Mouse (Mus musculus): ENCODE measurements around the gene Uggt1. TPM values are rescaled to one million over a fixed set of nuclear protein-coding genes. Genes with fewer than 3 reads are reported as not detected.
A peak's percentile ranks its signal among the peaks of the same experiment; 100 is the strongest.

Uggt1 gene
- polyA plus RNA-seq, 1 experiment from 2014 or later, result 15.8 TPM

- no peak for ATAC-seq
- Histone ChIP-seq H3K36me3 (replicated peaks; ENCODE audit: insufficient read depth, low read length) (peaks cover 60% of the 10 kb centered on the region), H3K4me1 (ENCODE audit: insufficient read depth) (peaks cover 83% of the 10 kb centered on the region)
These were observed 150.8 kb downstream of the Uggt1 start for GRCm38 (mm10) chr1:36093741-36094140.

GRCm38 (mm10) chr1:36091246-36091645, 153.3 kb downstream of the Uggt1 start:
- Histone ChIP-seq H3K36me3 (replicated peaks; ENCODE audit: insufficient read depth, low read length) (peaks cover 63% of the 10 kb centered on the region), H3K4me2 (ENCODE audit: low read depth, low read length) (peak overlapping the region; percentile 52), H3K4me1 (ENCODE audit: insufficient read depth) (peaks cover 92% of the 10 kb centered on the region), H3K27me3 (ENCODE audit: insufficient read depth, low read length) (no peaks in the 10 kb centered on the region), H3K9ac (replicated peaks) (peak overlapping the region; percentile 59), H3K4me3 (ENCODE audit: low read depth, low read length) (no peak overlapping the region; the same call in 1 of the 2 replicates), H3K9me3 (ENCODE audit: low read length) (no peaks in the 10 kb centered on the region), H3K27ac (ENCODE audit: low read depth) (peak overlapping the region; percentile 83)
- DNase-seq, result peak; percentile 73
- WGBS (ENCODE audit: insufficient replicate concordance), result 56% methylated on average over 6 of the region's 6 CpGs
- TF ChIP-seq EP300 (IDR thresholded peaks at IDR 0.05; ENCODE audit: low read depth) (peak; percentile 100), CTCF (IDR thresholded peaks at IDR 0.05; ENCODE audit: low read depth) (no peak)
- peak; percentile 85 for ATAC-seq

More at GRCm38 (mm10) chr1:36093741-36094140, 150.8 kb downstream of the Uggt1 start:
- H3K4me3 ChIP-seq (ENCODE audit: low read depth, low read length), result no peak overlapping the region
- no peaks in the 10 kb centered on the region for H3K27me3 ChIP-seq (ENCODE audit: insufficient read depth, low read length)
- no peak for DNase-seq
- 0 out of 2 replicates have a peak overlapping the region, but pooled peaks have one; percentile 93 for H3K27ac ChIP-seq (ENCODE audit: low read depth)
- H3K9ac ChIP-seq (replicated peaks), result no peak overlapping the region
- WGBS (ENCODE audit: insufficient replicate concordance), result 91% methylated on average over 8 of the region's 8 CpGs
- no peak overlapping the region for H3K4me2 ChIP-seq (ENCODE audit: low read depth, low read length)
- TF ChIP-seq EP300 (IDR thresholded peaks at IDR 0.05; ENCODE audit: low read depth), result no peak
- H3K9me3 ChIP-seq (ENCODE audit: low read length), result no peaks in the 10 kb centered on the region

- H3K36me3 ChIP-seq (replicated peaks; ENCODE audit: insufficient read depth, low read length), result peaks cover 66% of the 10 kb centered on the region
- H3K9me3 ChIP-seq (ENCODE audit: low read length), result no peaks in the 10 kb centered on the region
- peak overlapping the region; percentile 59 for H3K9ac ChIP-seq (replicated peaks)
- H3K4me3 ChIP-seq (ENCODE audit: low read depth, low read length), result no peak overlapping the region; the same call in 1 of the 2 replicates
- WGBS (ENCODE audit: insufficient replicate concordance), result 66% methylated on average over 4 of the region's 4 CpGs
- H3K27ac ChIP-seq (ENCODE audit: low read depth), result peak overlapping the region; percentile 83
- TF ChIP-seq EP300 (IDR thresholded peaks at IDR 0.05; ENCODE audit: low read depth) (no peak), CTCF (IDR thresholded peaks at IDR 0.05; ENCODE audit: low read depth) (peak; percentile 13; the same call in 1 of the 2 replicates)
- DNase-seq, result peak; percentile 56
- H3K4me1 ChIP-seq (ENCODE audit: insufficient read depth), result peaks cover 86% of the 10 kb centered on the region
- H3K27me3 ChIP-seq (ENCODE audit: insufficient read depth, low read length), result no peaks in the 10 kb centered on the region
- peak overlapping the region; percentile 52 for H3K4me2 ChIP-seq (ENCODE audit: low read depth, low read length)
- peak; percentile 56 for ATAC-seq
These were observed 153.8 kb downstream of the Uggt1 start for GRCm38 (mm10) chr1:36090722-36091110.

Small RNAs within 50 kb of the gene (microRNA-seq; reads per million reads assigned to microRNA genes)
- 3.6 reads per million for gene Mir6897

Other genes starting within 250 kb of the Uggt1 start
- gene Hs6st1, start 176.3 kb downstream of the Uggt1 start, polyA plus RNA-seq (2015; fragmentation: Nextera tagmentation; extraction: Ambion mirVana), result 12.8 and 13.3 TPM in 2 replicates
- gene Neurl3, start 30.0 kb upstream of the Uggt1 start, polyA plus RNA-seq (2015; fragmentation: Nextera tagmentation; extraction: Ambion mirVana), result 4.4 and 4.7 TPM in 2 replicates
- gene Arid5a, start 63.0 kb upstream of the Uggt1 start, polyA plus RNA-seq (2015; fragmentation: Nextera tagmentation; extraction: Ambion mirVana), result 5.8 and 6.3 TPM in 2 replicates
- 8.5 and 10.1 TPM in 2 replicates for gene Kansl3, start 124.5 kb upstream of the Uggt1 start, polyA plus RNA-seq (2015; fragmentation: Nextera tagmentation; extraction: Ambion mirVana)
- 0.12 TPM in 2 replicates for gene Fer1l5, start 127.6 kb upstream of the Uggt1 start, polyA plus RNA-seq (2015; fragmentation: Nextera tagmentation; extraction: Ambion mirVana)
- 9.0 and 9.9 TPM in 2 replicates for gene Lman2l, start 200.6 kb upstream of the Uggt1 start, polyA plus RNA-seq (2015; fragmentation: Nextera tagmentation; extraction: Ambion mirVana)
- gene Cnnm4, start 226.9 kb upstream of the Uggt1 start, polyA plus RNA-seq (2015; fragmentation: Nextera tagmentation; extraction: Ambion mirVana), result 2.1 and 2.2 TPM in 2 replicates